6 mouse cellular contexts compared by ENCODE assay signal in the genomic region with DNA sequence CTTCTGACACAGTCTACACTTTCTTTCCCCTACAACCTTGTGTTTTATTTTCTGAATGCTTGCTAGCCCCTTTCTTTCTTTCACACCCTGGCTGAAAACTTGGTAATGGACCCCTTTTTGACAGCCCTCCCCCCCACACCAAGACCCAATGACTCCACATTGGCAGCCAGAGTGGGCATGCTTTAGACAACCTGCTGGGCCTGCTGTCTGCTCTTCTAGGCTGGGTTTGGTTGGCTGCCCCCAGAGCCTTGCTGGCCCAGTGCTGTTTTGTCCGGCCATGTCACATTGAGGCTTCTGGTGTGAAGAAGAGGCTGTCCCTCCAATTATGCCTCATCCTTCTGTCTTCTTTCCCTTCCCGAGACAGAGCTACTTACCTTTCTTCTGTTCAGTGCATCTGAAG.
"Had no signal": no experiment of that assay in that cellular context is flagged by ENCODE, and none has a peak within 500 bp of the region (broad histone marks: within the 10 kb centered on the region; RNA-seq: fewer than 3 reads in every experiment).

No protein-coding gene starts in this region.

- DNase-seq: lung, adult 2 months; lung, postnatal 14 days; lung, postnatal 36 days; right cerebral cortex, postnatal 14 days; thymus, adult 2 months; thymus, postnatal 25 days had no signal
